Mouse (Mus musculus) forebrain, embryonic 16.5 days (tissue): ENCODE results near the gene Scmh1. TPM values are rescaled to one million over a fixed set of nuclear protein-coding genes. Genes with fewer than 3 reads are reported as not detected.
"Not testable (repeated sequence)": the region's sequence is repeated elsewhere in the genome, so short reads cannot be mapped to it uniquely, and the experiment has no call there.

ENCODE experiments used
- ATAC-seq: fragments of 200-750 bp; cut with Nextera tagmentation; 2 replicates; pipeline ENCODE4 v1.8.0; 2017; ENCODE audit warnings: mild to moderate bottlenecking, moderate library complexity
- H3K27ac ChIP-seq: fragments of 300-500 bp; sonication (generic); 2 replicates; pipeline ENCODE4 v1.5.1; 2014; ENCODE audit warnings: low read length, control low read depth
- H3K27me3 ChIP-seq: fragments of 300-500 bp; sonication (generic); replicated peaks from 2 replicates; pipeline ENCODE4 v1.6.1; 2014; ENCODE audit warnings: low read length; ENCODE audit not compliant: control insufficient read depth, insufficient read depth
- H3K36me3 ChIP-seq: fragments of 300-500 bp; sonication (generic); 2 replicates; pipeline ENCODE4 v1.6.1; 2014; ENCODE audit not compliant: control insufficient read depth, insufficient read depth
- H3K4me1 ChIP-seq: fragments of 300-500 bp; sonication (generic); replicated peaks from 2 replicates; pipeline ENCODE4 v1.6.1; 2014; ENCODE audit warnings: low read length; ENCODE audit not compliant: control insufficient read depth, insufficient read depth
- H3K4me2 ChIP-seq: fragments of 300-500 bp; sonication (generic); 2 replicates; pipeline ENCODE4 v1.6.1; 2014; ENCODE audit warnings: mild to moderate bottlenecking, low read length, control low read depth
- H3K4me3 ChIP-seq: fragments of 300-500 bp; sonication (generic); replicated peaks from 2 replicates; pipeline ENCODE4 v1.5.1; 2014; ENCODE audit warnings: mild to moderate bottlenecking, low read length, control low read depth
- H3K9ac ChIP-seq: fragments of 300-500 bp; sonication (generic); replicated peaks from 2 replicates; pipeline ENCODE4 v1.6.1; 2014; ENCODE audit warnings: low read depth, low read length, control low read depth
- H3K9me3 ChIP-seq: fragments of 300-500 bp; sonication (generic); 2 replicates; pipeline ENCODE4 v1.6.1; 2016; ENCODE audit warnings: low read length; ENCODE audit not compliant: control insufficient read depth
- WGBS: fragments of 180-500 bp; shearing (Covaris S2); extraction: QIAGEN DNeasy Blood & Tissue Kit; methylation state at CpG from one replicate; pipeline ENCODE4 v1.1.7; 2014; 5-methylcytosine and 5-hydroxymethylcytosine counted together
- polyA plus RNA-seq: library from polyadenylated mRNA; unstranded; fragments of >200 nt; fragmentation: Nextera tagmentation; extraction: Ambion mirVana; gene quantifications from 2 replicates; pipeline ENCODE4 v1.2.1, GENCODE M21; 2015

Gene Scmh1
- polyA plus RNA-seq, 1 experiment from 2014 or later, result 80.2 TPM

- no peaks in the 10 kb centered on the region for H3K9me3 ChIP-seq
- no peak overlapping the region for H3K4me3 ChIP-seq
- no peak overlapping the region for H3K4me2 ChIP-seq
- no peak overlapping the region for H3K9ac ChIP-seq
- no peaks in the 10 kb centered on the region for H3K36me3 ChIP-seq
- H3K27ac ChIP-seq, result no peak overlapping the region
- no peak for ATAC-seq
- peaks cover 6% of the 10 kb centered on the region; the same call in 1 of the 2 replicates for H3K4me1 ChIP-seq
- 28% methylated on average over 3 of the region's 3 CpGs for WGBS
- H3K27me3 ChIP-seq, result no peaks in the 10 kb centered on the region
These were observed 12.3 kb upstream of the Scmh1 start for GRCm38 (mm10) chr4:120392748-120393147.

- Histone ChIP-seq H3K36me3 (no peaks in the 10 kb centered on the region), H3K27me3 (no peaks in the 10 kb centered on the region), H3K9me3 (no peaks in the 10 kb centered on the region), H3K9ac (no peak overlapping the region), H3K4me1 (peaks cover 7% of the 10 kb centered on the region; the same call in 1 of the 2 replicates), H3K4me3 (no peak overlapping the region), H3K4me2 (no peak overlapping the region), H3K27ac (no peak overlapping the region)
- ATAC-seq, result no peak
- WGBS, result 31% methylated on average over 3 of the region's 3 CpGs
These were observed 4.8 kb upstream of the Scmh1 start for GRCm38 (mm10) chr4:120400251-120400650.

DNA sequence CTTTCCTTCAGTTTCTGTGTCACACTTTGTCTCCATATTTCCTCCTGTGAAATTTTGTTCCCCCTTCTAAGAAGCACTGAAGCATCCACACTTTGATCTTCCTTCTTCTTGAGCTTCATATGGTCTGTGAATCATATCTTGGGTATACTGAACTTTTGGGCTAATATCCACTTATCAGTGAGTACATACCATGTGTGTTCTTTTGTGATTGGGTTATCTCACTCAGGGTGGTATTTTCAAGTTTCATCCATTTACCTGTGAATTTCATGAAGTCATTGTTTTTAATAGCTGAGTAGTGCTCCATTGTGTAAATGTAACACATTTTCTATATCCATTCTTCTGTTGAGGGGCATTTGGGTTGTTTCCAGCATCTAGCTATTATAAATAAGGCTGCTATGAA lies 3.0 kb upstream of the Scmh1 start:
- H3K9me3 ChIP-seq, ATAC-seq, H3K4me2 ChIP-seq, H3K27me3 ChIP-seq, H3K4me3 ChIP-seq, H3K9ac ChIP-seq, H3K36me3 ChIP-seq, H3K27ac ChIP-seq: not testable (repeated sequence)
- peaks cover 17% of the 10 kb centered on the region for H3K4me1 ChIP-seq

- no peak overlapping the region for H3K27ac ChIP-seq
- H3K4me2 ChIP-seq, result peak overlapping the region; percentile 47
- H3K36me3 ChIP-seq, result no peaks in the 10 kb centered on the region
- ATAC-seq, result no peak
- H3K27me3 ChIP-seq, result no peaks in the 10 kb centered on the region
- H3K4me1 ChIP-seq, result peaks cover 22% of the 10 kb centered on the region
- H3K9me3 ChIP-seq, result no peaks in the 10 kb centered on the region
- H3K4me3 ChIP-seq, result peak overlapping the region; percentile 98
- H3K9ac ChIP-seq, result no peak overlapping the region
These were observed 834 bp upstream of the Scmh1 start for GRCm38 (mm10) chr4:120404247-120404646.

- no peaks in the 10 kb centered on the region for H3K9me3 ChIP-seq
- WGBS, result 10% methylated on average over 18 of the region's 21 CpGs
- H3K4me1 ChIP-seq, result peaks cover 22% of the 10 kb centered on the region
- peak overlapping the region; percentile 98 for H3K4me3 ChIP-seq
- no peak for ATAC-seq
- H3K36me3 ChIP-seq, result no peaks in the 10 kb centered on the region
- no peaks in the 10 kb centered on the region for H3K27me3 ChIP-seq
- H3K9ac ChIP-seq, result peak overlapping the region; percentile 99
- H3K4me2 ChIP-seq, result peak overlapping the region; percentile 47
- no peak overlapping the region for H3K27ac ChIP-seq
These were observed 320 bp upstream of the Scmh1 start for GRCm38 (mm10) chr4:120404778-120405143.

DNA sequence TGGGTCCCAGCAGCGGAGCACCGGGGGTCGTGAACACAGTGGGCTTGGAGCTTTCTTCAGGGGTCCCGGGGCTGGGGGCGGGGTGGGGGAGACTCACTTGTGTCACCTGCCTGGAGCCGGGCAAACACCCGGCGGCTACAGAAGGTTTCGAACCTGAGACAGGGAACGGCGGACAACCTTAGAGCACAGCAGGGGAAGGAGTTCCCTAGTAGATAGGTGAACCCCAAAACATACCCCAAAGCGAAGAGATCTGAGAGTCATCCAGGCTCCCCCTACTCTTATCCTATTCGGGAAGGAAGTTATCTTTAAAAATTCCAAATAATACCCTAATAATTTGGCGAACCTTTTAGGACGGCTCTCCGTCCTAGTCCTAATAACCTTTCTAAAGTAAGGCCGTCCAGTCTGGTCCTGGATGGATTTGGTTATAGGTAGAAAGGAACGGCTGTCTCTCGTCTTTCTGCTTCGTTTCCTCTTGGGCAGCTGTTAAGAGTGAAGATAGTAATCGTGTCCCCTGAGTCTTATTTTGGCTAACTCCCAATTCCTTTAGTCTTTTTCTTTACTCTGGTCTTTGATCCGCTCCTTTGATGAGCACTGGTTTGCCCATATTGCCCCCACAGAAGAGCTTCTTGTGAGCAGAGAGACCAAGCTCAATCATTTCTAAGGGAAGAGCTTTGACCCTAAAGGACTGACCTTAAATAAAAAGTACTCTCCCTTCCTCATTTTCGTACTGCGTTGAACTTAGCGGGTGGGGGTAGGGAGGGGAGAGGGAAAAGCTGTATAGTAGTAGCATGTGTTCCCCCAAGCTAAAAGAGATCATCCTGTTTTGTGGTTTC lies 941 bp downstream of the Scmh1 start:
- peak overlapping the region; percentile 98 for H3K4me3 ChIP-seq
- H3K4me2 ChIP-seq, result peak overlapping the region; percentile 67
- no peaks in the 10 kb centered on the region for H3K36me3 ChIP-seq
- 2% methylated on average over 25 of the region's 25 CpGs for WGBS
- peak overlapping the region; percentile 99 for H3K9ac ChIP-seq
- no peak; the same call in 1 of the 2 replicates for ATAC-seq
- H3K9me3 ChIP-seq, result no peaks in the 10 kb centered on the region
- H3K4me1 ChIP-seq, result peaks cover 19% of the 10 kb centered on the region
- no peaks in the 10 kb centered on the region for H3K27me3 ChIP-seq
- peak overlapping the region; percentile 89 for H3K27ac ChIP-seq

GRCm38 (mm10) chr4:120406639-120407273 lies 1.7 kb downstream of the Scmh1 start:
- H3K36me3 ChIP-seq, result no peaks in the 10 kb centered on the region
- no peaks in the 10 kb centered on the region for H3K9me3 ChIP-seq
- no peak overlapping the region for H3K27ac ChIP-seq
- H3K9ac ChIP-seq, result peak overlapping the region; percentile 99
- WGBS, result 40% methylated on average over 3 of the region's 3 CpGs
- no peaks in the 10 kb centered on the region for H3K27me3 ChIP-seq
- peaks cover 19% of the 10 kb centered on the region for H3K4me1 ChIP-seq
- H3K4me2 ChIP-seq, result peak overlapping the region; percentile 67
- ATAC-seq, result no peak
- H3K4me3 ChIP-seq, result peak overlapping the region; percentile 98

GRCm38 (mm10) chr4:120418053-120418452 lies 13.0 kb downstream of the Scmh1 start:
- Histone ChIP-seq H3K4me2 (no peak overlapping the region), H3K4me3 (no peak overlapping the region), H3K27me3 (no peaks in the 10 kb centered on the region), H3K9ac (no peak overlapping the region), H3K27ac (no peak overlapping the region), H3K36me3 (no peaks in the 10 kb centered on the region), H3K4me1 (peaks cover 7% of the 10 kb centered on the region; the same call in 1 of the 2 replicates), H3K9me3 (no peaks in the 10 kb centered on the region)
- 83% methylated on average over 4 of the region's 4 CpGs for WGBS
- no peak for ATAC-seq

GRCm38 (mm10) chr4:120420193-120420592 lies 15.1 kb downstream of the Scmh1 start:
- H3K4me3 ChIP-seq, result no peak overlapping the region
- peaks cover 7% of the 10 kb centered on the region; the same call in 1 of the 2 replicates for H3K4me1 ChIP-seq
- H3K9ac ChIP-seq, result no peak overlapping the region
- no peak for ATAC-seq
- no peaks in the 10 kb centered on the region for H3K36me3 ChIP-seq
- H3K4me2 ChIP-seq, result no peak overlapping the region
- H3K27ac ChIP-seq, result no peak overlapping the region
- H3K9me3 ChIP-seq, result no peaks in the 10 kb centered on the region
- no peaks in the 10 kb centered on the region for H3K27me3 ChIP-seq
